Mouse (Mus musculus): ENCODE measurements around the gene Rcn3. TPM values are rescaled to one million over a fixed set of nuclear protein-coding genes. Genes with fewer than 3 reads are reported as not detected.
A peak's percentile ranks its signal among the peaks of the same experiment; 100 is the strongest.
"Not testable (repeated sequence)": the region's sequence is repeated elsewhere in the genome, so short reads cannot be mapped to it uniquely, and the experiment has no call there.

Gene Rcn3
- polyA plus RNA-seq, 1 experiment from 2014 or later = 215 TPM

DNA sequence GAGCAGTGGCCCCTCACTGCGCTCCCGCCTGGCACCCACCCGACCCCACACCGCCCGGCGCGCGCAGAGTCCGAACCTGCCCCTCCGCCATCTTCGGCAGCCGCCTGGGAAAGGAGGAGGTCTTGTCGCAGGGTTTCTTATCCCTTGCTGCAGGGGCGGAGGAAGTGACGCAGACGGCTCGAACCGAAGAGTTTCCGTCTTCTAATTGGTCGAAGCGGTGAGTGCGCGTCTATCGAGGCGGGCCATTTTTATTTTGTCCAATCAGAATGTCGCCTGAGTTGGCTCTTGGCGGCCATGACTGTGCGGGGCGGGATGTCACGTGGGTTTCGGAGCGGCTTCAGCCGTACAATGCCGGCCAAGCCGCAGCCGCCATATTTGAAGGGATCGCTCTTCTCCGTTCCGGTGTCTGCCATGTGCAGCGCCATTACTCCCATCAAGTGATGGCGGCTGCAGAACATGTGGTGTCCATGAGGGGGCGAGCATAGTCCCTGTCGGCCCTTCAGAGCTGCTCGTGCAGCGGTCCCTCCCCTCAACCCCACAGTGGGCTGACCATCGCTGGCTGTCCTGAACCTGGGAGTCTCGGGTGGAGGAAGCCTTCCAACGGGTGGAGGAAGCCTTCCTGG is 36.7 kb upstream of the Rcn3 start, which contains the start of gene Rpl13a:
TSS of gene Rpl13a (minus strand) at position 138 of the 623 bp plus-strand sequence.
- ATAC-seq (replicated peaks; ENCODE audit: low FRiP score, low read depth) = peak; percentile 92
- WGBS = under 1% methylated on average over 48 of the region's 48 CpGs

DNA sequence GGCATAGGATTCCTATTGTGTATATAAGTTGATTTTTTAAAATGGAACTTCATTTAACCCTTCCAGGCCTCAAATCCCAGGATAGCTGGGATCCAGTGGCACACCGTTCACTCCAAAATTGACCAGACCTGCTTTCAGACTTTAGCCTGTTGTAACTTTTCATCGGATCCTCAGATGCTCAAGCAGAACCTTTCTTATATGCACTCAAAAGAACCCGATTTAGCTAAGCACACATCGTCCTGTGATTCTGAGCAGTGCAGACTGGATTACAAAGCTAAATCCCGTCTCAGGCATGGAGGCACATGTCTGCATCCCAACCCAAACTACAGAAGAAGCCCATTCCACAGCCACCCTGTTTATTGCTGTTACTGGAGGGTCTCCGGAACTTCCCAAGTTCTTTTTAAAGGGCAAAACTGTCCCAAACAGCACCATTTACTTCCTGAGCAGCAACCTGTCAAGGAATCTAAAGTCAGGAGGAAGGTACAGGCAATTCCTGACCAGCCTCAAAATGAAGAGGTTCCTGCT is 35.7 kb upstream of the Rcn3 start:
- Histone ChIP-seq H3K9ac (ENCODE audit: low read depth, low read length) (peak overlapping the region; percentile 96), H3K36me3 (ENCODE audit: insufficient read depth, low read length) (peaks cover 24% of the 10 kb centered on the region), H3K4me3 (replicated peaks; ENCODE audit: low read depth, low read length) (peak overlapping the region; percentile 85), H3K27ac (peak overlapping the region; percentile 87), H3K4me2 (ENCODE audit: low read length) (peak overlapping the region; percentile 82), H3K27me3 (ENCODE audit: insufficient read depth, low read length) (no peaks in the 10 kb centered on the region), H3K4me1 (replicated peaks; ENCODE audit: insufficient read depth, low read length) (peaks cover 35% of the 10 kb centered on the region; the same call in 1 of the 2 replicates), H3K9me3 (replicated peaks; ENCODE audit: low read length) (no peaks in the 10 kb centered on the region)
- no peak for TF ChIP-seq CTCF (IDR thresholded peaks at IDR 0.05; ENCODE audit: low read depth)
- ATAC-seq (replicated peaks; ENCODE audit: low FRiP score, low read depth) = no peak
- DNase-seq (ENCODE audit: low spot score) = no peak
- 3% methylated on average over 6 of the region's 6 CpGs for WGBS

More for the DNA sequence above, 36.7 kb upstream of the Rcn3 start, which contains the start of gene Rpl13a:
- H3K27me3 ChIP-seq (ENCODE audit: insufficient read depth, low read length) = no peaks in the 10 kb centered on the region
- peaks cover 30% of the 10 kb centered on the region; the same call in 1 of the 2 replicates for H3K4me1 ChIP-seq (replicated peaks; ENCODE audit: insufficient read depth, low read length)
- peak within 1 kb of the TSS; percentile 82 for H3K4me2 ChIP-seq (ENCODE audit: low read length)
- peak; percentile 99 for DNase-seq (ENCODE audit: low spot score)
- H3K4me3 ChIP-seq (replicated peaks; ENCODE audit: low read depth, low read length) = peak within 1 kb of the TSS; percentile 85
- H3K9me3 ChIP-seq (replicated peaks; ENCODE audit: low read length) = no peaks in the 10 kb centered on the region
- TF ChIP-seq CTCF (IDR thresholded peaks at IDR 0.05; ENCODE audit: low read depth) = peak; percentile 89
- peak within 1 kb of the TSS; percentile 90 for H3K27ac ChIP-seq
- H3K36me3 ChIP-seq (ENCODE audit: insufficient read depth, low read length) = peaks cover 19% of the 10 kb centered on the region
- peak within 1 kb of the TSS; percentile 96 for H3K9ac ChIP-seq (ENCODE audit: low read depth, low read length)

DNA sequence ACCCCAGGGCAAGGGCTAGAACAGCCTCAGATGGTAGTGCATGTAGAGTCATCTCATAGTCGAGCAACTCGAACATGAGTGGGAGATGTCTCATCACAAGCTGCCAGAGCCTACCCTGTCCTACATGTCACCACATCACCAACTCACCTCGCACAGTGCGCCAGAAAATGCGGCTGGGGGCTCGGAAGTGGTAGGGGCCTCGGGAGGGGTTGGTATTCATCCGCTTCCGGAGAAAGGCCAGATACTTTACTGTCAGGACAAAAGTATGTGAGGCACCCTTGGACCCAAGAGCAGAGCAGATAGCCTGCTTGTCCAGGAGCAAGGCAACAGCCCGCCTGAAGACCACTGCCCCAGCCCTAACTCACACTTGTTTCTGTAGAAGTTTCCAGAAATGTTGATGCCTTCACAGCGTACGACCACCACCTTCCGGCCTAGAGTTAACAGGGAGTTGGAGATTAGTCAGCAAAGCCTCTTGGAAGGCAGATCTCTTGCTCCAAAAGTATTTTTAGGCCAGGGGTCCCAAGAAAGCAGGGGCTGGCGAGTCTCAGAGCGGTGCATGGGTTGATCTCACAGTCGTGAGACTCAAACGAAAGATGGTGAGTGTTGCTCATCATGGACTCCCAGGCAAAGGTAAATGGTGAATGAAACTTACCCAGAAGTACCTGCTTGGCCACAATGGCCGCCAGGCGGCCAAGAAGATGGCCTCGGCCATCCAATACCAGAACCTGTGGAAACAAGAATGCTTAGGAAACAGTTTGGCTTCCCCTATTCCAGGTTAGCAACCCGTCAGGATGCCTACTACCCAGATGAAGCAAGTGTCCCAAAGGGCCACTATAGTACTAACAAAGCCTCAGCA is 35.1 kb upstream of the Rcn3 start:
- Histone ChIP-seq H3K4me2 (ENCODE audit: low read length) (peak overlapping the region; percentile 82), H3K27me3 (ENCODE audit: insufficient read depth, low read length) (no peaks in the 10 kb centered on the region), H3K9me3 (replicated peaks; ENCODE audit: low read length) (no peaks in the 10 kb centered on the region), H3K4me3 (replicated peaks; ENCODE audit: low read depth, low read length) (peak overlapping the region; percentile 85), H3K9ac (ENCODE audit: low read depth, low read length) (peak overlapping the region; percentile 96), H3K27ac (peak overlapping the region; percentile 87), H3K36me3 (ENCODE audit: insufficient read depth, low read length) (peaks cover 31% of the 10 kb centered on the region), H3K4me1 (replicated peaks; ENCODE audit: insufficient read depth, low read length) (peaks cover 40% of the 10 kb centered on the region; the same call in 1 of the 2 replicates)
- 31% methylated on average over 21 of the region's 21 CpGs for WGBS
- peak; percentile 41; the same call in 1 of the 2 replicates for TF ChIP-seq CTCF (IDR thresholded peaks at IDR 0.05; ENCODE audit: low read depth)
- DNase-seq (ENCODE audit: low spot score) (no peak), ATAC-seq (replicated peaks; ENCODE audit: low FRiP score, low read depth) (no peak)

DNA sequence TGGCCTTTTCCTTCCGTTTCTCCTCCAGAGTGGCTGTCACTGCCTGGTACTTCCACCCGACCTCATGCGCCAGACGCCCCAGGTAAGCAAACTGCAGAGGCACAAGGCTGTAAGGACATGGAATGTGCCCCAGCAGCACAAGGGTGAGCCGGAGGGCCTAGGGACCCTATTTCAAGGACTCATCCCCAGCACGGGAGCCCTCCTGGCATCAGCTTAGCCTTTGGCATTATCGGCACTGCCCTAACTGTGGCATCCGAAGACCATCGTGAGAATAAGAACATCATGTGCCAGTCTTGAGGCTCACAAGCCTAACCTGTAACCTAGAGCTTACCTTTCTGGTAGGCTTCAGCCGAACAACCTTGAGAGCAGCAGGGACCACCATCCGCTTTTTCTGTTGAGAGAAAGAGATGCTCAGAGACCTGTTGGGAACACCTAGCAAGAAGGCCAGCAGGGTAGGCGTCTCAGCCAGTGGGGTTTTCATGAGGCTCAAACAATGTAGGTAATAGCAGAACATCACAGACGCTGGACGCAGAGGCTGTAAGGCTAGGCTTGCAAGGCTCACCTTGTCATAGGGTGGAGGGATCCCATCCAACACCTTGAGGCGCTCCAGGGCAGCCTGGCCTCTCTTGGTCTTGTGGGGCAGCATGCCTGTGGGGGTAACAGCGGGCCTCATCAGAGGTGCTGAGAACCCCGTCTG is 34.3 kb upstream of the Rcn3 start:
- DNase-seq (ENCODE audit: low spot score) = no peak
- peaks cover 39% of the 10 kb centered on the region for H3K36me3 ChIP-seq (ENCODE audit: insufficient read depth, low read length)
- peak overlapping the region; percentile 82 for H3K4me2 ChIP-seq (ENCODE audit: low read length)
- H3K4me1 ChIP-seq (replicated peaks; ENCODE audit: insufficient read depth, low read length) = peaks cover 40% of the 10 kb centered on the region; the same call in 1 of the 2 replicates
- no peaks in the 10 kb centered on the region for H3K9me3 ChIP-seq (replicated peaks; ENCODE audit: low read length)
- 71% methylated on average over 17 of the region's 17 CpGs for WGBS
- peak overlapping the region; percentile 87; the same call in 1 of the 2 replicates for H3K27ac ChIP-seq
- TF ChIP-seq CTCF (IDR thresholded peaks at IDR 0.05; ENCODE audit: low read depth) = no peak
- no peak for ATAC-seq (replicated peaks; ENCODE audit: low FRiP score, low read depth)
- H3K27me3 ChIP-seq (ENCODE audit: insufficient read depth, low read length) = no peaks in the 10 kb centered on the region
- peak overlapping the region; percentile 96; the same call in 1 of the 2 replicates for H3K9ac ChIP-seq (ENCODE audit: low read depth, low read length)
- peak overlapping the region; percentile 85; the same call in 1 of the 2 replicates for H3K4me3 ChIP-seq (replicated peaks; ENCODE audit: low read depth, low read length)

DNA sequence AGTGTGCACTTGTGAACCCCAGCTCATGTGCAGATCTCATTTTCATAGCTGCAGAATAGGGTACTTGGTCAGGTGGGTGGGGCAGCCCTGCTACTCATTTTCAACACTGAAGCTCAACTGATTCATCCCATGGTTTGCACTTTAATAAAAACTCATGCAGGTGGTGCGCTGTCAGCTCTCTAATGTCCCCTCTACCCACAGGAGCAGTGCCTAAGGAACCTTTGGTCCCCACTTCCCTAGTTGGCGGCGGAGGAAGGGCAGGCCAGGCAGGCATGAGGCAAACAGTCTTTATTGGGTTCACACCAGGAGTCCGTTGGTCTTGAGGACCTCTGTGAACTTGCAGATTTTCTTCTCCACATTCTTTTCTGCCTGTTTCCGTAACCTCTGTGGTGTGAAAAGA is 33.6 kb upstream of the Rcn3 start:
- H3K4me2 ChIP-seq (ENCODE audit: low read length); H3K9ac ChIP-seq (ENCODE audit: low read depth, low read length); DNase-seq (ENCODE audit: low spot score); H3K27me3 ChIP-seq (ENCODE audit: insufficient read depth, low read length); ATAC-seq (replicated peaks; ENCODE audit: low FRiP score, low read depth); H3K9me3 ChIP-seq (replicated peaks; ENCODE audit: low read length); H3K4me3 ChIP-seq (replicated peaks; ENCODE audit: low read depth, low read length): not testable (repeated sequence)
- H3K4me1 ChIP-seq (replicated peaks; ENCODE audit: insufficient read depth, low read length) = peaks cover 40% of the 10 kb centered on the region; the same call in 1 of the 2 replicates
- 63% methylated on average over 5 of the region's 5 CpGs for WGBS
- peak overlapping the region; percentile 80; the same call in 1 of the 2 replicates for H3K27ac ChIP-seq
- H3K36me3 ChIP-seq (ENCODE audit: insufficient read depth, low read length) = peaks cover 45% of the 10 kb centered on the region

Measured in kidney, postnatal 0 days (tissue).